Mouse (Mus musculus) heart, embryonic 12.5 days (tissue): ENCODE results near the gene S1pr1. TPM values are rescaled to one million over a fixed set of nuclear protein-coding genes. Genes with fewer than 3 reads are reported as not detected.
A peak's percentile ranks its signal among the peaks of the same experiment; 100 is the strongest.

ENCODE experiments used
- ATAC-seq: fragments of 200-750 bp; cut with Nextera tagmentation; 2 replicates; pipeline ENCODE4 v1.8.0; 2017; ENCODE audit warnings: moderate TSS enrichment, moderate library complexity; ENCODE audit not compliant: insufficient number of reproducible peaks, low FRiP score
- H3K27ac ChIP-seq: fragments of 300-500 bp; sonication (generic); 2 replicates; pipeline ENCODE4 v1.5.1; 2016; ENCODE audit warnings: mild to moderate bottlenecking, moderate library complexity; ENCODE audit not compliant: poor library complexity, severe bottlenecking
- H3K27me3 ChIP-seq: fragments of 300-500 bp; sonication (generic); replicated peaks from 2 replicates; pipeline ENCODE4 v1.6.1; 2016; ENCODE audit warnings: mild to moderate bottlenecking, moderate library complexity
- H3K36me3 ChIP-seq: fragments of 300-500 bp; sonication (generic); 2 replicates; pipeline ENCODE4 v1.6.1; 2016; ENCODE audit warnings: mild to moderate bottlenecking, moderate library complexity
- H3K4me1 ChIP-seq: fragments of 300-500 bp; sonication (generic); replicated peaks from 2 replicates; pipeline ENCODE4 v1.6.1; 2016; ENCODE audit warnings: mild to moderate bottlenecking
- H3K4me2 ChIP-seq: fragments of 300-500 bp; sonication (generic); 2 replicates; pipeline ENCODE4 v1.6.1; 2016; ENCODE audit warnings: mild to moderate bottlenecking, moderate library complexity
- H3K4me3 ChIP-seq: fragments of 300-500 bp; sonication (generic); 2 replicates; pipeline ENCODE4 v1.5.1; 2016; ENCODE audit warnings: mild to moderate bottlenecking
- H3K9ac ChIP-seq: fragments of 300-500 bp; sonication (generic); 2 replicates; pipeline ENCODE4 v1.6.1; 2016; ENCODE audit warnings: mild to moderate bottlenecking, moderate library complexity
- H3K9me3 ChIP-seq: fragments of 300-500 bp; sonication (generic); replicated peaks from 2 replicates; pipeline ENCODE4 v1.6.1; 2016; ENCODE audit warnings: mild to moderate bottlenecking, moderate library complexity
- WGBS: fragments of 180-500 bp; shearing (Covaris S2); methylation state at CpG from one replicate; pipeline ENCODE4 v1.1.7; 2016; 5-methylcytosine and 5-hydroxymethylcytosine counted together
- polyA plus RNA-seq: library from polyadenylated mRNA; unstranded; fragments of >200 nt; fragmentation: Nextera tagmentation; extraction: Ambion mirVana; gene quantifications from 2 replicates; pipeline ENCODE4 v1.2.1, GENCODE M21; 2016

Gene S1pr1
- polyA plus RNA-seq, 1 experiment from 2014 or later, result 86.0 TPM

- no peaks in the 10 kb centered on the region for H3K36me3 ChIP-seq
- no peaks in the 10 kb centered on the region for H3K27me3 ChIP-seq
- 58% methylated on average over 2 of the region's 2 CpGs for WGBS
- H3K27ac ChIP-seq, result peak overlapping the region; percentile 57
- peaks cover 21% of the 10 kb centered on the region for H3K4me1 ChIP-seq
- H3K4me2 ChIP-seq, result no peak overlapping the region
- no peak overlapping the region for H3K9ac ChIP-seq
- H3K4me3 ChIP-seq, result no peak overlapping the region
- no peak for ATAC-seq
- no peaks in the 10 kb centered on the region for H3K9me3 ChIP-seq
These were observed 23.7 kb upstream of the S1pr1 start for GRCm38 (mm10) chr3:115738524-115738923.

- Histone ChIP-seq H3K27me3 (no peaks in the 10 kb centered on the region), H3K4me1 (peaks cover 21% of the 10 kb centered on the region), H3K9me3 (no peaks in the 10 kb centered on the region), H3K4me3 (no peak overlapping the region), H3K9ac (no peak overlapping the region), H3K27ac (peak overlapping the region; percentile 73), H3K4me2 (no peak overlapping the region), H3K36me3 (no peaks in the 10 kb centered on the region)
- peak; percentile 87 for ATAC-seq
- 36% methylated on average over 11 of the region's 11 CpGs for WGBS
These were observed 23.0 kb upstream of the S1pr1 start for GRCm38 (mm10) chr3:115737785-115738318.

- Histone ChIP-seq H3K9me3 (no peaks in the 10 kb centered on the region), H3K4me2 (no peak overlapping the region), H3K27ac (peak overlapping the region; percentile 63), H3K4me1 (peaks cover 21% of the 10 kb centered on the region), H3K9ac (no peak overlapping the region), H3K36me3 (no peaks in the 10 kb centered on the region), H3K27me3 (no peaks in the 10 kb centered on the region), H3K4me3 (no peak overlapping the region)
- ATAC-seq, result peak; percentile 24; the same call in 1 of the 2 replicates
- WGBS, result 12% methylated on average over 3 of the region's 3 CpGs
These were observed 20.7 kb upstream of the S1pr1 start for GRCm38 (mm10) chr3:115735540-115735939.

- WGBS, result 78% methylated on average over 3 of the region's 3 CpGs
- Histone ChIP-seq H3K9ac (no peak overlapping the region), H3K4me3 (no peak overlapping the region), H3K36me3 (no peaks in the 10 kb centered on the region), H3K27me3 (no peaks in the 10 kb centered on the region), H3K9me3 (no peaks in the 10 kb centered on the region), H3K4me1 (peaks cover 21% of the 10 kb centered on the region), H3K27ac (no peak overlapping the region), H3K4me2 (no peak overlapping the region)
- ATAC-seq, result no peak
These were observed 20.0 kb upstream of the S1pr1 start for GRCm38 (mm10) chr3:115734841-115735240.

GRCm38 (mm10) chr3:115730336-115730735 lies 15.5 kb upstream of the S1pr1 start:
- H3K9me3 ChIP-seq, result no peaks in the 10 kb centered on the region
- ATAC-seq, result no peak
- H3K4me1 ChIP-seq, result peaks cover 3% of the 10 kb centered on the region; the same call in 1 of the 2 replicates
- no peaks in the 10 kb centered on the region for H3K36me3 ChIP-seq
- H3K27ac ChIP-seq, result no peak overlapping the region
- H3K4me3 ChIP-seq, result no peak overlapping the region
- H3K27me3 ChIP-seq, result no peaks in the 10 kb centered on the region
- H3K9ac ChIP-seq, result no peak overlapping the region
- WGBS, result 87% methylated on average over 7 of the region's 7 CpGs
- H3K4me2 ChIP-seq, result no peak overlapping the region

GRCm38 (mm10) chr3:115729187-115729586 lies 14.3 kb upstream of the S1pr1 start:
- H3K9ac ChIP-seq, result no peak overlapping the region
- no peak overlapping the region for H3K27ac ChIP-seq
- ATAC-seq, result no peak
- no peaks in the 10 kb centered on the region for H3K9me3 ChIP-seq
- H3K4me3 ChIP-seq, result no peak overlapping the region
- H3K27me3 ChIP-seq, result no peaks in the 10 kb centered on the region
- WGBS, result 67% methylated on average over 7 of the region's 7 CpGs
- H3K4me1 ChIP-seq, result 0 out of 2 replicates have a peak, but pooled peaks cover 2% of the 10 kb centered on the region
- no peak overlapping the region for H3K4me2 ChIP-seq
- H3K36me3 ChIP-seq, result no peaks in the 10 kb centered on the region

GRCm38 (mm10) chr3:115728211-115728610 lies 13.3 kb upstream of the S1pr1 start:
- no peak overlapping the region for H3K4me3 ChIP-seq
- WGBS, result 43% methylated on average over 3 of the region's 3 CpGs
- H3K36me3 ChIP-seq, result no peaks in the 10 kb centered on the region
- no peak for ATAC-seq
- 0 out of 2 replicates have a peak, but pooled peaks cover 2% of the 10 kb centered on the region for H3K4me1 ChIP-seq
- no peak overlapping the region for H3K4me2 ChIP-seq
- no peaks in the 10 kb centered on the region for H3K27me3 ChIP-seq
- no peaks in the 10 kb centered on the region for H3K9me3 ChIP-seq
- H3K27ac ChIP-seq, result no peak overlapping the region
- H3K9ac ChIP-seq, result no peak overlapping the region

- peaks cover 9% of the 10 kb centered on the region for H3K4me1 ChIP-seq
- no peaks in the 10 kb centered on the region for H3K9me3 ChIP-seq
- no peak for ATAC-seq
- no peak overlapping the region for H3K9ac ChIP-seq
- H3K27me3 ChIP-seq, result no peaks in the 10 kb centered on the region
- H3K27ac ChIP-seq, result no peak overlapping the region
- no peak overlapping the region for H3K4me3 ChIP-seq
- H3K4me2 ChIP-seq, result no peak overlapping the region
- WGBS, result 77% methylated on average over 6 of the region's 6 CpGs
- H3K36me3 ChIP-seq, result no peaks in the 10 kb centered on the region
These were observed 4.0 kb upstream of the S1pr1 start for GRCm38 (mm10) chr3:115718886-115719285.

GRCm38 (mm10) chr3:115715900-115716515 lies 1.1 kb upstream of the S1pr1 start:
- WGBS, result 53% methylated on average over 3 of the region's 3 CpGs

GRCm38 (mm10) chr3:115714049-115714435 lies 830 bp downstream of the S1pr1 start:
- peak overlapping the region; percentile 72 for H3K4me3 ChIP-seq
- WGBS, result 3% methylated on average over 5 of the region's 5 CpGs
- H3K4me1 ChIP-seq, result peaks cover 35% of the 10 kb centered on the region
- peaks cover 26% of the 10 kb centered on the region for H3K36me3 ChIP-seq
- H3K27ac ChIP-seq, result peak overlapping the region; percentile 99
- H3K4me2 ChIP-seq, result peak overlapping the region; percentile 81
- peak overlapping the region; percentile 94 for H3K9ac ChIP-seq
- H3K9me3 ChIP-seq, result no peaks in the 10 kb centered on the region
- no peaks in the 10 kb centered on the region for H3K27me3 ChIP-seq
- ATAC-seq, result no peak

More at GRCm38 (mm10) chr3:115715900-115716515, 1.1 kb upstream of the S1pr1 start:
- H3K4me3 ChIP-seq, result peak overlapping the region; percentile 72
- no peaks in the 10 kb centered on the region for H3K27me3 ChIP-seq
- peaks cover 16% of the 10 kb centered on the region for H3K36me3 ChIP-seq
- no peaks in the 10 kb centered on the region for H3K9me3 ChIP-seq
- peak overlapping the region; percentile 94 for H3K9ac ChIP-seq
- H3K27ac ChIP-seq, result peak overlapping the region; percentile 99
- peak overlapping the region; percentile 81 for H3K4me2 ChIP-seq
- H3K4me1 ChIP-seq, result peaks cover 27% of the 10 kb centered on the region
- no peak for ATAC-seq

GRCm38 (mm10) chr3:115713417-115714048 lies 1.3 kb downstream of the S1pr1 start:
- H3K36me3 ChIP-seq, result peaks cover 30% of the 10 kb centered on the region
- no peaks in the 10 kb centered on the region for H3K27me3 ChIP-seq
- H3K27ac ChIP-seq, result peak overlapping the region; percentile 99
- peak overlapping the region; percentile 72 for H3K4me3 ChIP-seq
- H3K4me1 ChIP-seq, result peaks cover 40% of the 10 kb centered on the region
- peak overlapping the region; percentile 81 for H3K4me2 ChIP-seq
- H3K9ac ChIP-seq, result peak overlapping the region; percentile 94
- H3K9me3 ChIP-seq, result no peaks in the 10 kb centered on the region
- WGBS, result 7% methylated on average over 22 of the region's 22 CpGs
- no peak for ATAC-seq
